Mouse (Mus musculus) kidney, adult 11 months (tissue): Measurements from ENCODE around the gene Dnajc5.

ENCODE experiments used
- DNase-seq: peaks from one replicate; pipeline ENCODE4 v3.0.0; 2022

Gene Dnajc5

GRCm38 (mm10) chr2:181573961-181574360, 53.7 kb downstream of the Dnajc5 start:
- no peak for DNase-seq

- no peak for DNase-seq
These were observed 54.7 kb downstream of the Dnajc5 start for GRCm38 (mm10) chr2:181574921-181575545.

GRCm38 (mm10) chr2:181576613-181577012, 56.3 kb downstream of the Dnajc5 start:
- no peak for DNase-seq

GRCm38 (mm10) chr2:181577126-181577525, 56.8 kb downstream of the Dnajc5 start:
- DNase-seq, result no peak

GRCm38 (mm10) chr2:181577981-181578581, 57.8 kb downstream of the Dnajc5 start:
- no peak for DNase-seq

GRCm38 (mm10) chr2:181578790-181579618, 58.7 kb downstream of the Dnajc5 start:
- DNase-seq, result no peak

- DNase-seq, result no peak
These were observed 59.4 kb downstream of the Dnajc5 start for GRCm38 (mm10) chr2:181579681-181580080.

GRCm38 (mm10) chr2:181580131-181580772, 60.0 kb downstream of the Dnajc5 start:
- DNase-seq, result no peak

GRCm38 (mm10) chr2:181581016-181581401, 60.7 kb downstream of the Dnajc5 start:
- DNase-seq, result peak; percentile 88

- peak; percentile 87 for DNase-seq
These were observed 61.3 kb downstream of the Dnajc5 start for GRCm38 (mm10) chr2:181581402-181582120.

GRCm38 (mm10) chr2:181582358-181582757, 62.1 kb downstream of the Dnajc5 start:
- DNase-seq, result no peak

- no peak for DNase-seq
These were observed 62.7 kb downstream of the Dnajc5 start for GRCm38 (mm10) chr2:181582939-181583338.

GRCm38 (mm10) chr2:181583460-181584257, 63.4 kb downstream of the Dnajc5 start:
- no peak for DNase-seq

- DNase-seq, result no peak
These were observed 64.2 kb downstream of the Dnajc5 start, which contains the start of gene Uckl1 for GRCm38 (mm10) chr2:181584411-181584942. TSS of gene Uckl1 (minus strand) at chr2:181584892.

- DNase-seq, result no peak
These were observed 65.2 kb downstream of the Dnajc5 start for GRCm38 (mm10) chr2:181585506-181585905.

- DNase-seq, result no peak
These were observed 65.8 kb downstream of the Dnajc5 start for GRCm38 (mm10) chr2:181586124-181586523.

GRCm38 (mm10) chr2:181587796-181588195, 67.5 kb downstream of the Dnajc5 start:
- no peak for DNase-seq

GRCm38 (mm10) chr2:181588229-181588780, 68.0 kb downstream of the Dnajc5 start:
- no peak for DNase-seq

- no peak for DNase-seq
These were observed 68.9 kb downstream of the Dnajc5 start for GRCm38 (mm10) chr2:181589011-181589731.

- no peak for DNase-seq
These were observed 69.4 kb downstream of the Dnajc5 start for GRCm38 (mm10) chr2:181589732-181590105.
